Mouse (Mus musculus) mature B cell (primary cell): ENCODE measurements around the gene 1700001K19Rik.
"Not testable (repeated sequence)": the region's sequence is repeated elsewhere in the genome, so short reads cannot be mapped to it uniquely, and the experiment has no call there.

Source experiments
- in situ Hi-C: fragments of 300-500 bp; cut with MboI; formaldehyde crosslinking; loops from 2 replicates; pipeline ENCODE4 v1.14.3; 2019

The 1700001K19Rik gene

GRCm38 (mm10) chr12:110696173-110696974 lies 14.0 kb upstream of the 1700001K19Rik start:
- in situ Hi-C loops, result no loop called here

GRCm38 (mm10) chr12:110695676-110696171 lies 13.3 kb upstream of the 1700001K19Rik start:
- in situ Hi-C loops, result no loop called here

GRCm38 (mm10) chr12:110693378-110693777 lies 11.0 kb upstream of the 1700001K19Rik start:
- in situ Hi-C loops, result not testable (repeated sequence)

GRCm38 (mm10) chr12:110689919-110690643 lies 7.7 kb upstream of the 1700001K19Rik start:
- in situ Hi-C loops, result no loop called here

- in situ Hi-C loops, result not testable (repeated sequence)
These were observed 6.5 kb upstream of the 1700001K19Rik start for GRCm38 (mm10) chr12:110688921-110689320.

- in situ Hi-C loops, result no loop called here
These were observed 5.7 kb upstream of the 1700001K19Rik start for GRCm38 (mm10) chr12:110687894-110688734.

- in situ Hi-C loops, result no loop called here
These were observed 1.2 kb upstream of the 1700001K19Rik start for GRCm38 (mm10) chr12:110683580-110683979.

GRCm38 (mm10) chr12:110681878-110682277 lies 541 bp downstream of the 1700001K19Rik start:
- in situ Hi-C loops, result no loop called here

- in situ Hi-C loops, result no loop called here
These were observed 1.2 kb downstream of the 1700001K19Rik start for GRCm38 (mm10) chr12:110681191-110681590.

GRCm38 (mm10) chr12:110674243-110674642 lies 8.2 kb downstream of the 1700001K19Rik start:
- in situ Hi-C loops, result no loop called here

GRCm38 (mm10) chr12:110667466-110668077 lies 14.8 kb downstream of the 1700001K19Rik start:
- in situ Hi-C loops, result no loop called here

GRCm38 (mm10) chr12:110661746-110662145 lies 20.7 kb downstream of the 1700001K19Rik start:
- in situ Hi-C loops, result no loop called here

- in situ Hi-C loops, result no loop called here
These were observed 31.0 kb downstream of the 1700001K19Rik start for GRCm38 (mm10) chr12:110651464-110651863.

- in situ Hi-C loops, result no loop called here
These were observed 32.2 kb downstream of the 1700001K19Rik start for GRCm38 (mm10) chr12:110650241-110650641.

- in situ Hi-C loops, result no loop called here
These were observed 44.8 kb downstream of the 1700001K19Rik start for GRCm38 (mm10) chr12:110637507-110638114.

GRCm38 (mm10) chr12:110636293-110636692 lies 46.1 kb downstream of the 1700001K19Rik start:
- in situ Hi-C loops, result no loop called here

GRCm38 (mm10) chr12:110630056-110630455 lies 52.4 kb downstream of the 1700001K19Rik start:
- in situ Hi-C loops, result no loop called here
